Mouse (Mus musculus) heart, postnatal 4 days (tissue): ENCODE measurements around the gene Podxl. TPM values are rescaled to one million over a fixed set of nuclear protein-coding genes. Genes with fewer than 3 reads are reported as not detected.
A peak's percentile ranks its signal among the peaks of the same experiment; 100 is the strongest.

Experiments
- DNase-seq: peaks from one replicate; pipeline ENCODE4 v3.0.0; 2021
- total RNA-seq, 2 experiments: library from RNA; stranded (reverse); gene quantifications; 2 replicates each; pipeline ENCODE4 v1.2.3; 2021

Podxl gene
- total RNA-seq, 2 experiments from 2014 or later = 68.6 to 78.1 TPM

DNA sequence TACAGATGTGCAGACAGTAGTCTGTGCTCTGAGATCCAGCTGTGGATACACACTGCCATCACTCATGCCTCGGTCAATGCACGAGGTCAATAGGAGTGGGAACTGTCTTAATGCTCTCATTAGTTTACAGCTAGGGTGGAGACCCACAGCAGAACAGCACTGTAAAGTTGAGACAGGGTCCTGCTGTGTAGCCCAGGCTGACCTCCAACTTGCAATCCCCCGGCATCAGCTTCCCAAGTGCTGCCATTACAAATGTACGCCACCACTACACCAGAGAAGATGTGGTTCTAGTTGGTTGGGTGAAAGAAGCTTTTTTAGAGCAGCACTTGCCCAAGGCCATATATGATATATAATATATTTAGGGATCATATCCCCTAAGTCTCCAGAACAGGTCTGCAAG, 40.1 kb downstream of the Podxl start:
- DNase-seq = no peak

DNA sequence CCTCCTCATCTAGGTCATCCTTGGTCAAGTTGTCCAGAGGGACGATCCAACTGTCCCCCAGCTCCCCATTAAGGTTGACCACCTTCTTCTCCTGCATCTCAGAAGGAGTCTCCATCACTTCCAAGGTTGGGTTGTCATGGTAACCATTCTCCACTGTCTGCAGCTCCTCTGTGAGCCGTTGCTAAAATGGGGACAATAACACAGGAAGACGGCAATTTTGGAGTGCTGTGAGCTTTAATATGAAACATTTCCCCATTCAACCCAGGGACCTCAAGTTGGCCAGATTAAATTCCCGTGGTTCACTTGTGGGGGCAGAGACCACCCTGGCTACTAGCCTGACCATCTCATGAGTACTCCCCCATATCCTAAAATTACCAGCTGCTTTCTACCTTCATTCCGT, 40.7 kb downstream of the Podxl start:
- no peak for DNase-seq

DNA sequence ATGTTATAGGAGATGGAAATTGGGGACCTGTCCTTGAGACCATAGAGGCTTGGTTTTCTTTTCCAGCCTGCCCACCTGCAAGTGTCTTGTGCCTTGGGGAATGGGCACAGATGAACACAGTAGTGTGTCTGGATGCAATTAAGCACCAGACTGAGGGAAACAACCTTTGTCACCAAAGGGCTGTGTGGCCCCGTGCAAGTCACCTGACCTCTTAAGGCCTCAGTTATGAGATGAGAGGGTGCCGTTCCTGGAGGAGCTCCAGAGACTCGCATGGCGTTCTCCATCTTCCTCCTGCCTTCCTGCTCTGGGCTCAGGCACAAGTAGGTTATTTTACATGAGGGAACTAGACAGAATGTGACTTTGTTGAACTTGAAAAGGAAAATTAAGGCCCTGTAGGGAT, 41.3 kb downstream of the Podxl start:
- no peak for DNase-seq

DNA sequence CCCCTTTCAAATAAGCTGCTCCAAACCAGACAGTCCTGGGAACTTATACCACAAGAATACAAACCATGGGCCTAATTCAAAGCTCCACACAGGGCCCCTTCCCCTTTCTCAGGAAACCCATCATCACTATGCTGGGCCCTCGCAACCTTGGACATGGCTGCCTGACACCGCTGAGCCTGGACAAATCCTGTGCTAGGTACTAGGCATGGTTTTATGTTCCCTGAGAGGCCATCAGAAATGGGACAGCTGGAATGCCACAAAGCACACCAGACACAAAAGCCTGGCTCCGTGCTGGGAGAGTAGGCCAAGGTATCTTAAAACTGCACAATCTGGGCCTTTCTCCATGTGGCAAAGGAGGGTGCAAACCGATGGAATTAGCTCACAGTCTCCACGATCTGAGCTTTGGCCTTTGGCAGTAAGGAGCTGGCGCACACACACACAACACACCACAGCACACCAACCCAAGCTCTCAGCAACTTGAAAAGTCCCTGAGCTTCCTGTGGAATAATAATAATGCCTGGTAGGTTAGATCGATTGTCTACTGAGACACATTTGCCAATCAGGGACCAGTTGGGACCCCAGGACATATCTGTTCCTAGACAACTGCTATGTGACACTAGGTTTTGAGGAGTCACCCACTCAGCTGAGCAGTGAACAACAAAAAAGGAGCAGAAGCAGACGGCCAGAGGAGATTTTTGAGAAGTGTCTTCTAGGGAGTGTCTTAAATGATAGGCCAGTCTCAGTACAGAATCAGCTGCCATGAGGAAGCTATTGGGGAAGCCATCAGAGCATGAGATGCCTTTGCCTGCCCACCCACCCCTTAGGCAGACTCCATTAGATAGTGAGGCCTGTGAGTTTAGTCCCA, 42.1 kb downstream of the Podxl start:
- no peak for DNase-seq

DNA sequence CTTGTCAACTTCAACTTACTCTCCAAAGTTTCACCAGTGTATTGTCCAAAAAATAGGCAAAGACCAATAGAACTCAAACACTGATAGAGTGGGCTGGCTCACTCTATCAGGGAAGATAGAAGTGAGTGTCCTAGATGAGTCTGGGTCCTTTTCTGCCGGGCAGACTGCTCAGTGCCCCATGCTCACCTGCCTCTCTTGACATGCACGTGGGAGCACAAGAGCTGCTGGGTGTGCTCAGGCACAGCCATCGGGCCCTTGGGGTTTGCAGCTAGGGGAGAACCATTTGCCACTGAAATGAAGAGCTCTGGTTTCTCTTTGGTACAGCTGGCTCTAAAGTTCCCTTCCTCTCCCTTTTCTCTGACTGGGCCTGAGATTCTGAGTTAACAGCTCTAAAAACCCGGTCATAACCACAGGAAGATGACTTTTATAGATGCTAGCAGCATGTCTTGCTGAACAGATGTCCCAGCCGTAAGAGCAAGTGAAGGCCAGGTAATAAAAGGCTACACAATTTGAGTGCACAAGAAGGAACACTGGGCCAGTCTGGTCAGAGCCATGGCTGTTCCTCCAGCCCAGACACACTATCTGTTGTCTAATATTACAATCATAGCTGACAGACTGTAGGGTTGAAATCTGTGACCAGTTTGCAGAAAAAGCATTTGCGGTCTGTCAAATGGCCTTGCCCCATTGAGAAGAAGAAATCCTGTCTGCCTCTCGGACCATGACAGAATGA, 43.1 kb downstream of the Podxl start:
- DNase-seq = no peak

DNA sequence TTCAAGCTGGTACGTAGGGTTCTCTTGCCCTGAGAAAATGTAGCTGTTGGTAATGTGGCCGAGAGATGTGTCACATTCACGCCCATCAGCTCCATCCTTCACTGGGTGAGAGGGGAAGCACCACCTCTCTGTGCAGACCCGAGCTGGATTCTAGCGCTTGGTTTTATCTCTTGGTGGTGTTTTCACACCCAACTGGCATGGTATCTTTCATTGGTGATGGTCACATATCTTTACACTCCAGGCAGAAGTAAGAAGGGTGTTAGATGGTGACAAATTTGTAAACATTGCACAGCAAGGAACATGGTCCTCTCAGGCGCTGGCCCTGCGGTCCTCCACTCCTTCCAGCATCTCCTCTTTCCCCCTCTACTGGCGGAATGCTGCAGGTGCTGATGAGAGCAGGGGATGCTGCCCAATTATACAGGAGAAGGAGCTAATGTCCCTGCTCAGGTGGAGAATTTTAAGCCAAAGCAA, 44.7 kb downstream of the Podxl start:
- DNase-seq = peak; percentile 53

DNA sequence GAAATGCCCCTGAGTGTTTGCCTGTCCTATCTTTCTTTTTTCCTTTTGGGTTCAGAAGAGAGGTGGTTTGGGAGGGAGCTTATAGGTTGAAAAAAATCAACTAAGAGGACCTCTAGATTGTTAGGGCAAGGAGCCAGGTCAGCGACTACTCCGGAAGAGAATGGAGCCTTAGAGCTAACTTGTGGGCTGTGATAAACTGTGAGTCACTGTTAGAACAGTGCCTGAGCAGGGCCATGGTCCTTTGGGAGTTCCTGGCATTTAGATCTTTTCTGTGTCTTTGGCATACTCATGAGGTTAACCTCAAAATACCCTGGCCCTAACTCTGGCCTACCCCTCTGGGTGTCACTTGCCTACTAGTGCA, 45.5 kb downstream of the Podxl start:
- peak; percentile 51 for DNase-seq

DNA sequence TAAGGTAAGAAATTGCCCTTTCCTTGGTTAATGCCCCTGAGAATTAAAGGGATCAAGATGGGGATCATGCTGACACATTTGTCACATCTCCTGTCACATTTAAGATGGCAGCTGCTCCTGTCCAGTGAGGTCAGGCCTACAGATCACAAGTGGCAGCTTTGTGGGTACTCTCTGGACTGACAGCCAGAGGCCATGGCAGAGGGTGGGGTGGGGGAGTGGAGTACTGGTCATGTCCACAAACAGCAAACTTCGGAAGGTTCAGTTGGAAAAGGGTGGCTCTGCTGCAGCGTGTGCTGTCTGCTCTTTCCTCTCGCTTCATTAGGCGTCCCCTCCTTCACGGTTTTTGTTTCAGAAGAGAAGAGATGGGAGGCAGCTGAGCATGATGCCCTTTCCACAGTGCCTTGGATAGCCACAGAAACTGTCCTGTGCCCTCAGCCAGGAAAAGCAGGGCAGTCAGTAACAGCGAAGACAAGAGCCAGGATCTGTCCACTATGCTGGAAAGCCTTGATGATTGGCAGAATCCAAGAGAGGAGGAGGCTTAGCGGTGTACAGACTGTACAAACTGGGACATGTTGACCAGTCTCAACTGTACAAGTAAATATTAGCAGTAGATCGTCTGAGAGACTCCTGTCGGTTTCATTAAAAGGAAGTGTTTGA, 46.0 kb downstream of the Podxl start:
- no peak for DNase-seq

DNA sequence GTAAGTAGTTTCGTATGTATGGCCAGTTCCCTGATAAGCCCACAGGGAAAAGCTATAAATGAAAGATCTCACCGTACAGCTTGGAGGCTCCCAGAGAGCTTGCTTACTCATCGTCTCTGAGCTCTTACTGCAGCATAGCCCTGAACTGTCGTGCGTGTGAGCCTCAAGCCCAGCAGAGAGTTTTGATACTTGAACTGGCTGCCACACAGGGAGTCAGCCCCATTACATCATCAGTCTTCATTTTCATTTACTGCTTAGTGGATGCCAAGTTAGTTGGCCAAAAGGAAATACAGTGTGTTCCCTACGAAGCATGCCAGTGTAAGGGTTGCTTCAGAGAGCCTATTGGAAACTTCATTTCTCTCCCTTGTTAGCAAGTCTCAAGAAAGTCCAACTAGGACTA, 50.1 kb downstream of the Podxl start:
- no peak for DNase-seq

DNA sequence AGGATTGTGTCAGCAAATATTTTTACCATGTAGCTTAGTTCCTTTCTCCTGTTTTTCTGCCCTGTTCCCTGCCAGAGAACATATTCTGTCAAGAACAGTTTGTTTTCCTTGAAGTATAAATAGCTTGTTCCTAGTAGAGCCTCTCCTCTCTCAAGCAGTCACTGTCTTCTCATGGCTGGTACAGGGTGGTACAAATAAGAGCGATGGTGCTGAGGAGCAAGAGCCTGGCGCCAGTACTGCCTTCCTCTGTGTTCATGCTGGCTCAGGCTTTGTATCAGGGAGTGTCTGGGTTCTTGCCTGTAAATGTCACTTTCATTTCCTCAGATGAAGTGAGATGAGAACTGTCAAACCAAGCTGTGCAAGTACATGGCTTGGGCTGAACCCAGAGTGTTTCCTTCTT, 61.2 kb downstream of the Podxl start:
- no peak for DNase-seq

DNA sequence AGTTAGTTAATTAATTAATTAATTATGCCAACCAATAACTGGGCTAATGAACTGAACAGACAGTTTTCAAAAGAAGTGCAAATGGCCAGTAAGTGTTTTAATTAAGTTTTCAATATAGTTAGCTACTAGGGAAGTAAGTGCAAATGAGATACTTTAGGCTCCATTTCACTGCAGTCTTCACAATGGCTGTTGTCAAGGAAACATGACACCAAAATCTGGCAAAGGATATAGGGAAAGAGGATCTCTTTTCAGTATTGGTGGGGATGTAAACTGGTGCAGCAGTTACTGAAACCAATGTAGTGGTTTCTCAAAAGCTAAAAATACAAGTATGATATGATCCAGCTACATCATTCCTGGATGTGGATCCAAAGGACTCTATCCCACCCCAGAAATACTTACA, 63.1 kb downstream of the Podxl start:
- DNase-seq = no peak

DNA sequence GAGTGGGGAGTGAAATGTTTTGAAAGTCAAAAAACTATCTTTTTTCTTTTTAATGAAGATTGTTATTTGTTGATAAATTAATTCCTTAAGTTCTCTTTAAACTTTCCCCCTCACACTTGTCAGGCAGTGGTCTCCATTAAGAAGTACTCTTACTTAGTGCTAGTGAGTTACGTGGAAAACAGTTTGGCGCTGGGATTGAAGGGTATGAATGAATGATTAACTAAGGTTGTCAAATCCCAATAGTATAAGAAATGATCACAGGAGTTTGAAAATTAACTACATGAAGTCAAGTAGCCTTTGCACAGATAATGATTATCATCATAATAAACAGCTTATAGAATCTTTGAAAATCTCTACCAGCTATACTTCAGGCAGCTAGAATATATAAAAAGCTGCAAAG, 63.5 kb downstream of the Podxl start:
- no peak for DNase-seq

DNA sequence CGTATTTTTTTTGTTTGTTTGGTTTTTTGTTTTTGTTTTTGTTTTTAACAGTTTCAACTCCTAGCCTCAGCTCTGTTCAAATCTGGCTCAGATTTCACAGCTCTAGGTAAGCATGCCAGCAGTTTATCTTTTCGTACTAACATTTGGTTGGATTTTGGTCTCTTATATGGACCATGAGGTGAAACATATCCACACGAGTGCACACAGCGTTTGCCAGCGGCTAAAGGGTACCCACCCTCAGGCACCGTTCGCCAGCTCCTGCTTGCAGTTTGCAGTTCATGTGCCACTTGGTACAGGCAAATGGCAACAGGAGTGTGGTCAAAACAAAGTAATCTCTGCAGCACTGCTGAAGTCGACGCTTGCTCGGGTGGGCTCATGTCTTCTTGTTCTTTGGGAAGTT, 63.9 kb downstream of the Podxl start:
- no peak for DNase-seq

DNA sequence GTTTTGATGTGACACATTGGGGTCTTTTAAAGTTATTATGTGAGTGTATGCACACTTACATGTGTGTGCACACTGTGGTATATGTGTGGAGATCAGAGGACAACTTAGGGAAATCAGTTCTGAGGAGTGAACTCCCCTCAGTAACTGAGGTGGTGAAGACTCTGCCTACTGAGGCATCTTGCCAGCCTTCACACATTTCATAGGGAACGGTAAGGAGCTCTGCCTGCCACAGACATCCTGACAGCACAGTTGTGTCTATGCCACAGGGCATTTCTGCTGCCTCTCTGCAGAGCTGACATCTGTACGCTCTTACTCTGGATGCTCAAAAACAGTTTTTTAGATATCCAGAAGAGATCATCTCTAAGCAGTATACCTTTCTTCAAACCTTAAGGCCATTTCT, 67.6 kb downstream of the Podxl start:
- DNase-seq = no peak

DNA sequence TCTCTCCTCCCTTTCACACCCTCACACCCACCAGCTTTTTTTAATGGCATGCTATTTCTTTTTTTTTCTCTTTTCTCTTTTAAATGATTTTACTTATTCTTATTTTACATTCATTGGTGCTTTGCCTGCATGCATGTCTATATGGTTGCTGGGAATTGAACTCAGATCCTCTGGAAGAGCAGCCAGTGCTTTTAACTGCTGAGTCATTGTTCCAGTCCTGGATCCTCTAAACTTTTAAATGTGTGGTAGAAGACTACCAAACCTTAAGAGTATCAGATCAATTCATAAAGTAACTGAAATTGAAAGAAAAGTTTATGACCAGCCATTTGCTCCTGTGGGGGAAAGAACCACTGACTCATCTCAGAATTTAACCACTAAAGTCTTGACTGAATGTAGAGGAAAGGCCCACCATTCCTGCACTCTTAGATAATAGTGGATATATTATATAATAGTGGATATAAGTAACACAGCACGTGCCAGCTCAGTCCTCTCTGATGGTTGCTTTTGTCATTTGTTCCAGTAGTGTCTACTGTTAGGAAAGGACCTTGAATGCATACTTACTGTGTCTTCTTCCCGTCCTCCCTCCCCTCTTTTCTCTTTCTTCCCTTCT, 68.6 kb downstream of the Podxl start:
- DNase-seq = no peak

DNA sequence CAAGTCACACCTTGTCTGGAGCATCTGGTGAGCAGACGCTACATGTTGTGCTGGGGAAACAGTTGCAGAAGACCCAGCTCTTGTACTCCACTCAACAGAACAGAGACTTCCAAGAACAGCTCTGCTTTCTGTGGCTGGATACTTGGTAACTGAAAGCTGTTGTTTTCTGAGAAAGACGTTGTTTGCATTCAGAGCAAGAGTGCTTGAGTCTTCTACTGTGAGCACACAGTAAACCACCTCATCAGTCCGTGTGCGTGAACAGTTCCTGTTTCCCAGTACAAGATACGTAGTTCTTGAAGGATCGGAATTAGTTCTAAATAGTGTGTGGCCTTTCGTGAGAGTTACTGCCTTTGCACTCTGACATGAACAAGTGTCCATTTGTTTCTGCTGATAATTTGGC, 73.8 kb downstream of the Podxl start:
- no peak for DNase-seq

DNA sequence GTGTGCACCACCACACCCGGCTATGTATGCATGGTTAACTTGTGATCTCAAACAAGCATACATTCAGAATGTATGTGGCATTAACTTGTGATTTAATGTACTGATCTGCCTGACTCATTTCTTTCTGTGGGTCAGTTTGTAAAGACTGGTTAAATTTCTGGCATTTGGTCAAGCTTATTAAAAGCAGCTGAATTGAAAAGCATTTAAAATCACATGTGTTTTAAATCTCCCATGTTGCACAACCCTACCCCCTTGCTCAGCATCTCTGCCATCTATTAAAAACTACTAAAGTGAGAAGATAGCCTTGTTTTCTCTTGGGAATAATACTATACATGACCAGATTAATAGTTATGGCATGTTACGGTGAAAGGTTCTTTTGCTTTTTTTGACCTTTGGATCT, 77.2 kb downstream of the Podxl start:
- no peak for DNase-seq

DNA sequence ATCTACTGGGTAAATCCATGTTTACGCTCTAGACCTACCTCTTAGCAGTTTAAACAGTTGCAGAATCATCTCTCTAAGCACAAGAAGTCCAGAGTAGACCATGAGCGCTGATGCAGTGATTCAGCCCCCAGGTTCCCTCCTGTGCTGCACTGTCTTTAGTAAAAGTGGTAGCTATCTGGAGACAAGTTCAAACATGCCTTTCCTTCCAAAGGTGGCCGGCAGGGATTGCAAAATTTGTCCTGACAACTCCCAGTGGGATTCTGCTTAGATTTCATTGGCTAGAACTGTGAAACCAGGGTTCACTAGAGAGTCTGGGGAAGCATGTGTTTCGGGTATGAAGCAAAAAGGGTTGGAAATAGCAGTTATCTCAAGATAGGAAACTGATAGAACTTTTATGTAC, 83.8 kb downstream of the Podxl start:
- DNase-seq = no peak

DNA sequence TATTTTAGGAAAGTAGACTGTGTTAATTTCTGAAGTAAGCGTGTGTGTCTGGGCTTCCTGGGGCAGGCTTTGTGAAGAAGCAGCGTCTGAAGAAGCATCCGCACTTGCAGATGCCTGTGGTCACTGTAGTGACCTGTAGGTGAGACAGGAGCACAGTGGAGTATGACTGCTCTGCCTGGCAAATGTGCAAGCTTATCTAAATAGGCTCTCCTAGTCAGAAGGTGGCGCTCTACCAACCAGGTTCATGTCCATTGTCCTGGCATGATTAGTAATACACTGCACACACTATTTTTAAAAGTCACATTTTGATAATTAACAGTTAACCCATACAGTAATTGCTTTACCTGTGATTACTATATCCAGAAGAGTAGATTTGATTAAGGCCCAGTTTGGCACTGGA, 85.6 kb downstream of the Podxl start:
- peak; percentile 10 for DNase-seq
